Mouse (Mus musculus): ENCODE data around the gene Prss35. TPM values are rescaled to one million over a fixed set of nuclear protein-coding genes. Genes with fewer than 3 reads are reported as not detected.

The Prss35 gene
- polyA plus RNA-seq, 1 experiment from 2014 or later: 10.8 TPM

DNA sequence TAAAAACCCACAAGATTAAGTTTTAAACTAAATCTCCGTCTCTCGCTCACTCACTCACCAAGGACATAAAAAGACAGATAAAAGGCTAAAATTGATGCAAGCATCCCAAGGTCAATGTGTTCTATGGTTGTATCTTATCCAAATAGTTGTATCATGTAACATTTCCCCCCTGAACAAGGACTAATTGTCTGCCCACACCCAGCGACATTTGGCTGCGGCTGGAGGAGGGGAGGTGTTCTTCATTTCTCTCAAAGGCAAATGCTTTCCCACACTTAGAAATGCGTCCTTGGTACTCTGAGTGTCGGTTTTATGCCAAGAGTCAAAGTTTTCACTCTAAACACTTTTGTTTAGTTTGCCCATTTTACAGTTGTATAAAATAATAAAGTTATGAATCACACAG lies 34.5 kb upstream of the Prss35 start:
- Histone ChIP-seq H3K27me3 (ENCODE audit: control insufficient read depth, insufficient read depth, low read length) (no peaks in the 10 kb centered on the region), H3K36me3 (ENCODE audit: control insufficient read depth, insufficient read depth, low read length) (no peaks in the 10 kb centered on the region), H3K4me1 (ENCODE audit: control insufficient read depth, insufficient read depth, low read length) (no peaks in the 10 kb centered on the region), H3K4me2 (replicated peaks; ENCODE audit: low read depth, low read length) (no peak overlapping the region), H3K4me3 (ENCODE audit: low read depth, low read length) (no peak overlapping the region), H3K27ac (ENCODE audit: low read length) (no peak overlapping the region), H3K9me3 (ENCODE audit: control insufficient read depth, low read depth, low read length) (no peaks in the 10 kb centered on the region), H3K9ac (replicated peaks; ENCODE audit: low read depth, low read length) (no peak overlapping the region)
- WGBS: 60% methylated on average over 6 of the region's 6 CpGs
- ATAC-seq (ENCODE audit: insufficient number of reproducible peaks, insufficient read depth, low FRiP score, low read depth): no peak

DNA sequence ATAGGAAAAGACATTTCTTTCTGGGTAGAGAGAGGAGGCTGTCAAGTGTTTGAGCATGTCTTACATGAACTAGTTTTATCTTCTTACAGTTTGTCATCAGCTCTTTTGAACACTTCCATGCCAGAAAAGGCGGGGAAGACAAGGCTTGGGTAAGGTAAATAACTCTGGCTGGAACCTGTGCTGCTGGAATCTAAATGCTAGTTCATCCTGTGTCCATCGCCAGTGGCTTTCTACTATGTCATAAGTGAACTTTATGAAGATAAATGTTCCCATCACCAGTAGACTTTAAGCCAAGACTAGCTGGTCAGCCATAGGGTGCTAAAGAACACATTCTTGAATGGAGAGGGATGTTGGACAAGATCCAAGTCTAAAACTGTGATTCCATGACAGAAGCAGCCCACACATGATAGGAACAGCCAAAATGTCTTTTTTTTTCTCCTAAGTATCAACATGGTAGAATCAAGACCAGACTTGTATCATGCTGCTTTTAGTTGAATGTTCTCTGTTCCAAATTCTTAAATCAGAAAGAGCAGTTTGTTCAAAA lies 33.3 kb upstream of the Prss35 start:
- no peak for ATAC-seq (ENCODE audit: insufficient number of reproducible peaks, insufficient read depth, low FRiP score, low read depth)
- Histone ChIP-seq H3K4me3 (ENCODE audit: low read depth, low read length) (no peak overlapping the region), H3K9me3 (ENCODE audit: control insufficient read depth, low read depth, low read length) (no peaks in the 10 kb centered on the region), H3K27me3 (ENCODE audit: control insufficient read depth, insufficient read depth, low read length) (no peaks in the 10 kb centered on the region), H3K27ac (ENCODE audit: low read length) (no peak overlapping the region), H3K4me2 (replicated peaks; ENCODE audit: low read depth, low read length) (no peak overlapping the region), H3K4me1 (ENCODE audit: control insufficient read depth, insufficient read depth, low read length) (no peaks in the 10 kb centered on the region), H3K9ac (replicated peaks; ENCODE audit: low read depth, low read length) (no peak overlapping the region), H3K36me3 (ENCODE audit: control insufficient read depth, insufficient read depth, low read length) (no peaks in the 10 kb centered on the region)
- WGBS: 68% methylated on average over 2 of the region's 2 CpGs

- WGBS: 71% methylated on average over 2 of the region's 2 CpGs
- H3K27me3 ChIP-seq (ENCODE audit: control insufficient read depth, insufficient read depth, low read length): no peaks in the 10 kb centered on the region
- no peak overlapping the region for H3K9ac ChIP-seq (replicated peaks; ENCODE audit: low read depth, low read length)
- ATAC-seq (ENCODE audit: insufficient number of reproducible peaks, insufficient read depth, low FRiP score, low read depth): no peak
- H3K4me1 ChIP-seq (ENCODE audit: control insufficient read depth, insufficient read depth, low read length): no peaks in the 10 kb centered on the region
- no peak overlapping the region for H3K4me3 ChIP-seq (ENCODE audit: low read depth, low read length)
- H3K9me3 ChIP-seq (ENCODE audit: control insufficient read depth, low read depth, low read length): no peaks in the 10 kb centered on the region
- H3K27ac ChIP-seq (ENCODE audit: low read length): no peak overlapping the region
- no peaks in the 10 kb centered on the region for H3K36me3 ChIP-seq (ENCODE audit: control insufficient read depth, insufficient read depth, low read length)
- no peak overlapping the region for H3K4me2 ChIP-seq (replicated peaks; ENCODE audit: low read depth, low read length)
Measured at GRCm38 (mm10) chr9:86712648-86713047, 30.8 kb upstream of the Prss35 start.

- Histone ChIP-seq H3K27ac (ENCODE audit: low read length) (no peak overlapping the region), H3K9me3 (ENCODE audit: control insufficient read depth, low read depth, low read length) (no peaks in the 10 kb centered on the region), H3K4me2 (replicated peaks; ENCODE audit: low read depth, low read length) (no peak overlapping the region), H3K27me3 (ENCODE audit: control insufficient read depth, insufficient read depth, low read length) (no peaks in the 10 kb centered on the region), H3K4me3 (ENCODE audit: low read depth, low read length) (no peak overlapping the region), H3K4me1 (ENCODE audit: control insufficient read depth, insufficient read depth, low read length) (no peaks in the 10 kb centered on the region), H3K9ac (replicated peaks; ENCODE audit: low read depth, low read length) (no peak overlapping the region), H3K36me3 (ENCODE audit: control insufficient read depth, insufficient read depth, low read length) (no peaks in the 10 kb centered on the region)
- ATAC-seq (ENCODE audit: insufficient number of reproducible peaks, insufficient read depth, low FRiP score, low read depth): no peak
- 86% methylated on average over 3 of the region's 3 CpGs for WGBS
Measured at GRCm38 (mm10) chr9:86714089-86714488, 29.4 kb upstream of the Prss35 start.

DNA sequence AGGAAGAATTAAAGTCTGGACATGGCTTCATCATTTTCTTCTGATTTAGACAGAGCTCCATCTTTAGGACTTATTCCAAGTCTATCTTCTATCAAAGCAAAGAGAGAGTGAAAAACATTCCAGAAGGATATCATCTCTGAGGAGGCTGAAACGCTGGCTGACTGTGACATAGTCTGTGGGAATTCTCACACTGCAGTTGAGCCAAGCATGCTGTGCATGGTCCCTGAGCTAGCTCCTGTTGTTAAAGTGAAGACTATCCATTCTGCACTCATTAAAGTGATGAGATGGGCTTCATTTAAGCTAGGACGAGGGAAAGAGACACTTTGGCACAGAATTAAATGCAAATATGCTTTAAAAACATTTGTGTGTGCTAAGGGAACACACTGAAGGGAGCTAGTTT lies 26.9 kb upstream of the Prss35 start:
- no peak for ATAC-seq (ENCODE audit: insufficient number of reproducible peaks, insufficient read depth, low FRiP score, low read depth)
- 47% methylated on average over 2 of the region's 2 CpGs for WGBS
- Histone ChIP-seq H3K27me3 (ENCODE audit: control insufficient read depth, insufficient read depth, low read length) (no peaks in the 10 kb centered on the region), H3K27ac (ENCODE audit: low read length) (no peak overlapping the region), H3K36me3 (ENCODE audit: control insufficient read depth, insufficient read depth, low read length) (no peaks in the 10 kb centered on the region), H3K4me1 (ENCODE audit: control insufficient read depth, insufficient read depth, low read length) (no peaks in the 10 kb centered on the region), H3K4me3 (ENCODE audit: low read depth, low read length) (no peak overlapping the region), H3K9me3 (ENCODE audit: control insufficient read depth, low read depth, low read length) (no peaks in the 10 kb centered on the region), H3K4me2 (replicated peaks; ENCODE audit: low read depth, low read length) (no peak overlapping the region), H3K9ac (replicated peaks; ENCODE audit: low read depth, low read length) (no peak overlapping the region)

DNA sequence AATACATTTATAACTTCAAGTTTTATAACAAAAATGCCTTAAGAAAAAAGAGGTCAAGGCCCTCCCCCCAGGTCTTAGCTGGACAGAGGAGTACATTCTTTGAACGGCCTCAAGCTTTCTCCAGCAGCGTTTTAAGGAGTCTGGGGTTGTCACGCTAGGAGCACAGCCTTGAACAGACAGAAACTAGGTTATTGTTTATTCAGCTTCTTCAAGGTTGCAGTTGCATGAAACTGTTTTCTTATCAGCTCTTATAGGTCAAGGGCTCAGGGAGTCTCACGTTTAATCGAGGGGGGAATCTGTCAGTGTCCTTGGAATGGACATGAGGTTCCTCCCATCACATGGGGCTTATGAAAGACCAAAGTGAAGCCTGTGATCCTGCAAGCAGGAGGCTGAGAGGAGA lies 26.3 kb upstream of the Prss35 start:
- Histone ChIP-seq H3K4me2 (replicated peaks; ENCODE audit: low read depth, low read length) (no peak overlapping the region), H3K27ac (ENCODE audit: low read length) (no peak overlapping the region), H3K9me3 (ENCODE audit: control insufficient read depth, low read depth, low read length) (no peaks in the 10 kb centered on the region), H3K27me3 (ENCODE audit: control insufficient read depth, insufficient read depth, low read length) (no peaks in the 10 kb centered on the region), H3K4me1 (ENCODE audit: control insufficient read depth, insufficient read depth, low read length) (no peaks in the 10 kb centered on the region), H3K36me3 (ENCODE audit: control insufficient read depth, insufficient read depth, low read length) (no peaks in the 10 kb centered on the region), H3K9ac (replicated peaks; ENCODE audit: low read depth, low read length) (no peak overlapping the region), H3K4me3 (ENCODE audit: low read depth, low read length) (no peak overlapping the region)
- ATAC-seq (ENCODE audit: insufficient number of reproducible peaks, insufficient read depth, low FRiP score, low read depth): no peak
- 42% methylated on average over 5 of the region's 5 CpGs for WGBS

DNA sequence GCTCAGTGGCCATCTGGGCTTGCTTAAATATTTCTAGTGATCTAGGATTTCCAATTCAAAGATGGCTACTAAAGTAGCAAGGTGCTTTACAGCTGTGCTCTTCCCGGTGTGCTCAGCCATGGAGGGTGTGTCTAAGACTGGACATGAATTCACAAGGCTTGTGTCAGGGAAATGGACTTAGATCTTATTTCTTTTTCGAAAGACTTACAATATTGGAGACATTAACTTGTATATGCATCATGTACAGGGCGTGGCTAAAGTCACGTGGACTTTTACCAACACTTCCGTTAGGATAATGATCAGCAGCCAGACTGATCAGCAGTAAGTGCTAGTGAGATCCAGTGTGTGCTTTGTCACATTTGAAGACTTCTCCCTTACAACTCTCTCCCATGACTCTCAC lies 23.2 kb upstream of the Prss35 start:
- 84% methylated on average over 5 of the region's 5 CpGs for WGBS
- Histone ChIP-seq H3K4me1 (ENCODE audit: control insufficient read depth, insufficient read depth, low read length) (no peaks in the 10 kb centered on the region), H3K36me3 (ENCODE audit: control insufficient read depth, insufficient read depth, low read length) (no peaks in the 10 kb centered on the region), H3K27ac (ENCODE audit: low read length) (no peak overlapping the region), H3K4me3 (ENCODE audit: low read depth, low read length) (no peak overlapping the region), H3K27me3 (ENCODE audit: control insufficient read depth, insufficient read depth, low read length) (no peaks in the 10 kb centered on the region), H3K4me2 (replicated peaks; ENCODE audit: low read depth, low read length) (no peak overlapping the region), H3K9me3 (ENCODE audit: control insufficient read depth, low read depth, low read length) (no peaks in the 10 kb centered on the region), H3K9ac (replicated peaks; ENCODE audit: low read depth, low read length) (no peak overlapping the region)
- no peak for ATAC-seq (ENCODE audit: insufficient number of reproducible peaks, insufficient read depth, low FRiP score, low read depth)

DNA sequence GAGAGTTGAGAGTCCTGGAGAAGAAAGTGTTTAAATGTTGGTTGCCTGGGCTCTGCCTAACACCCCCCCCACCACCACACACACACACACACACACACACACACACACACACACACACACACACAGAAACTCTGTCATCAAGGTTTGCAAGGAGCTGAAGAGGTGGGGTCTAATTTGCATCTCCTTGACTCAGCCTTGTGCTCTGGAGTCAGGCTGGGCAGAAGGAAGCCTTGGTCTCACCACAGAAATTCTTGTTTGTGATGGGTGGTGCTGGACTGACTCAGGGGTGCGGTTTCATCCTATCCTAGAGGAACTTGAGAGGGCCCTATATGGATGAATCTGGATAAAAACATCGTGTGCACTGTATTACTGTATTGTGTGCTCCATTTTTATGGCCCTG lies 22.7 kb upstream of the Prss35 start:
- no peaks in the 10 kb centered on the region for H3K36me3 ChIP-seq (ENCODE audit: control insufficient read depth, insufficient read depth, low read length)
- H3K9me3 ChIP-seq (ENCODE audit: control insufficient read depth, low read depth, low read length): no peaks in the 10 kb centered on the region
- no peaks in the 10 kb centered on the region for H3K27me3 ChIP-seq (ENCODE audit: control insufficient read depth, insufficient read depth, low read length)
- H3K4me3 ChIP-seq (ENCODE audit: low read depth, low read length): no peak overlapping the region
- no peak overlapping the region for H3K9ac ChIP-seq (replicated peaks; ENCODE audit: low read depth, low read length)
- no peak for ATAC-seq (ENCODE audit: insufficient number of reproducible peaks, insufficient read depth, low FRiP score, low read depth)
- no peaks in the 10 kb centered on the region for H3K4me1 ChIP-seq (ENCODE audit: control insufficient read depth, insufficient read depth, low read length)
- H3K4me2 ChIP-seq (replicated peaks; ENCODE audit: low read depth, low read length): no peak overlapping the region
- no peak overlapping the region for H3K27ac ChIP-seq (ENCODE audit: low read length)
- 93% methylated on average over 2 of the region's 2 CpGs for WGBS

DNA sequence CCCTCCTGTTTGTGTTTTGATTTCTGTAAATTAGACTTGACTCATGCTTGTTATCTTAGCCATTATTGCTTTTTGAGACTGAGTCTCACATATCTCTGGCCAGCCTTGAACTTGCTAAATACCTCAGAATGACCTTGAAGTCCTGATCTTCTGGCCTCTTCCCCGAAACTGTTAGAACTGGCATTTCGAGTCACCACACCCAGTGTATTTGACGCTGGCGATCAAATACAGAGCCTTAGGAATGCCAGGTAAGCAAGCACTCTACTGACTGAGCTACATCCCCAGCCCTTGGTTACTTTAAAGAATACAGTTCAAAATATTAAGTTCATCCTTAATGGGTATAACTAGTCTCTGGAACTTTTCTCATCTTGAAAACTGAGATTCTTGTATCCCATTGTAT lies 18.4 kb upstream of the Prss35 start:
- no peak overlapping the region for H3K9ac ChIP-seq (replicated peaks; ENCODE audit: low read depth, low read length)
- 78% methylated on average over 4 of the region's 4 CpGs for WGBS
- no peaks in the 10 kb centered on the region for H3K9me3 ChIP-seq (ENCODE audit: control insufficient read depth, low read depth, low read length)
- no peaks in the 10 kb centered on the region for H3K27me3 ChIP-seq (ENCODE audit: control insufficient read depth, insufficient read depth, low read length)
- no peaks in the 10 kb centered on the region for H3K4me1 ChIP-seq (ENCODE audit: control insufficient read depth, insufficient read depth, low read length)
- H3K4me3 ChIP-seq (ENCODE audit: low read depth, low read length): no peak overlapping the region
- no peak overlapping the region for H3K27ac ChIP-seq (ENCODE audit: low read length)
- H3K4me2 ChIP-seq (replicated peaks; ENCODE audit: low read depth, low read length): no peak overlapping the region
- ATAC-seq (ENCODE audit: insufficient number of reproducible peaks, insufficient read depth, low FRiP score, low read depth): no peak
- no peaks in the 10 kb centered on the region for H3K36me3 ChIP-seq (ENCODE audit: control insufficient read depth, insufficient read depth, low read length)
